Mouse (Mus musculus): ENCODE data around the gene Clec2e. TPM values are rescaled to one million over a fixed set of nuclear protein-coding genes. Genes with fewer than 3 reads are reported as not detected.
"Not testable (repeated sequence)": the region's sequence is repeated elsewhere in the genome, so short reads cannot be mapped to it uniquely, and the experiment has no call there.

The Clec2e gene
- not detected in 2 replicates for polyA plus RNA-seq (2014; fragmentation: Nextera tagmentation; extraction: Ambion mirVana)

GRCm38 (mm10) chr6:129100794-129101193, at the start of gene Clec2e:
Gene Clec2e (minus strand): TSS chr6:129100913.
- not testable (repeated sequence) for H3K27ac ChIP-seq (replicated peaks; ENCODE audit: low read depth, low read length); H3K9ac ChIP-seq (replicated peaks; ENCODE audit: low read length)

GRCm38 (mm10) chr6:129146812-129147211, 46.1 kb upstream of the Clec2e start:
- Histone ChIP-seq H3K4me3 (replicated peaks; ENCODE audit: low read depth, low read length) (no peak overlapping the region), H3K36me3 (ENCODE audit: control insufficient read depth, insufficient read depth, low read length) (no peaks in the 10 kb centered on the region), H3K9me3 (ENCODE audit: control insufficient read depth, low read length) (no peaks in the 10 kb centered on the region), H3K9ac (replicated peaks; ENCODE audit: low read length) (no peak overlapping the region), H3K4me2 (ENCODE audit: low read length) (no peak overlapping the region), H3K4me1 (ENCODE audit: control insufficient read depth, insufficient read depth, low read length) (no peaks in the 10 kb centered on the region), H3K27ac (replicated peaks; ENCODE audit: low read depth, low read length) (no peak overlapping the region), H3K27me3 (ENCODE audit: control insufficient read depth, insufficient read depth, low read length) (no peaks in the 10 kb centered on the region)
- WGBS = 94% methylated on average over 2 of the region's 2 CpGs
- DNase-seq = no peak
- ATAC-seq (ENCODE audit: low FRiP score, low TSS enrichment) = no peak

More at GRCm38 (mm10) chr6:129100794-129101193, at the start of gene Clec2e:
- H3K4me3 ChIP-seq (replicated peaks; ENCODE audit: low read depth, low read length); DNase-seq; H3K4me2 ChIP-seq (ENCODE audit: low read length); H3K4me1 ChIP-seq (ENCODE audit: control insufficient read depth, insufficient read depth, low read length); H3K36me3 ChIP-seq (ENCODE audit: control insufficient read depth, insufficient read depth, low read length); H3K9me3 ChIP-seq (ENCODE audit: control insufficient read depth, low read length); ATAC-seq (ENCODE audit: low FRiP score, low TSS enrichment); H3K27me3 ChIP-seq (ENCODE audit: control insufficient read depth, insufficient read depth, low read length): not testable (repeated sequence)
- whole genome bisulfite sequencing = 81% methylated on average over 1 of the region's 1 CpGs

- no peak for DNase-seq
- 87% methylated on average over 4 of the region's 4 CpGs for WGBS
- ATAC-seq (ENCODE audit: low FRiP score, low TSS enrichment) = no peak
- H3K4me2 ChIP-seq (ENCODE audit: low read length) = no peak overlapping the region
- no peaks in the 10 kb centered on the region for H3K9me3 ChIP-seq (ENCODE audit: control insufficient read depth, low read length)
- H3K4me1 ChIP-seq (ENCODE audit: control insufficient read depth, insufficient read depth, low read length) = no peaks in the 10 kb centered on the region
- no peaks in the 10 kb centered on the region for H3K36me3 ChIP-seq (ENCODE audit: control insufficient read depth, insufficient read depth, low read length)
- H3K27me3 ChIP-seq (ENCODE audit: control insufficient read depth, insufficient read depth, low read length) = no peaks in the 10 kb centered on the region
- no peak overlapping the region for H3K27ac ChIP-seq (replicated peaks; ENCODE audit: low read depth, low read length)
- H3K9ac ChIP-seq (replicated peaks; ENCODE audit: low read length) = no peak overlapping the region
- H3K4me3 ChIP-seq (replicated peaks; ENCODE audit: low read depth, low read length) = no peak overlapping the region
These were observed 32.1 kb upstream of the Clec2e start for GRCm38 (mm10) chr6:129132604-129133341.

GRCm38 (mm10) chr6:129126861-129127260, 26.1 kb upstream of the Clec2e start:
- Histone ChIP-seq H3K4me3 (replicated peaks; ENCODE audit: low read depth, low read length) (no peak overlapping the region), H3K36me3 (ENCODE audit: control insufficient read depth, insufficient read depth, low read length) (no peaks in the 10 kb centered on the region), H3K4me1 (ENCODE audit: control insufficient read depth, insufficient read depth, low read length) (no peaks in the 10 kb centered on the region), H3K27me3 (ENCODE audit: control insufficient read depth, insufficient read depth, low read length) (no peaks in the 10 kb centered on the region), H3K27ac (replicated peaks; ENCODE audit: low read depth, low read length) (no peak overlapping the region), H3K9me3 (ENCODE audit: control insufficient read depth, low read length) (no peaks in the 10 kb centered on the region), H3K9ac (replicated peaks; ENCODE audit: low read length) (no peak overlapping the region), H3K4me2 (ENCODE audit: low read length) (no peak overlapping the region)
- no peak for DNase-seq
- ATAC-seq (ENCODE audit: low FRiP score, low TSS enrichment) = no peak

GRCm38 (mm10) chr6:129124531-129124930, 23.8 kb upstream of the Clec2e start:
- not testable (repeated sequence) for H3K4me1 ChIP-seq (ENCODE audit: control insufficient read depth, insufficient read depth, low read length); H3K4me3 ChIP-seq (replicated peaks; ENCODE audit: low read depth, low read length); H3K27ac ChIP-seq (replicated peaks; ENCODE audit: low read depth, low read length); H3K9me3 ChIP-seq (ENCODE audit: control insufficient read depth, low read length); H3K27me3 ChIP-seq (ENCODE audit: control insufficient read depth, insufficient read depth, low read length); H3K9ac ChIP-seq (replicated peaks; ENCODE audit: low read length); H3K36me3 ChIP-seq (ENCODE audit: control insufficient read depth, insufficient read depth, low read length); H3K4me2 ChIP-seq (ENCODE audit: low read length); ATAC-seq (ENCODE audit: low FRiP score, low TSS enrichment)
- DNase-seq = peak; percentile 11

GRCm38 (mm10) chr6:129116223-129116622, 15.5 kb upstream of the Clec2e start:
- Histone ChIP-seq H3K36me3 (ENCODE audit: control insufficient read depth, insufficient read depth, low read length) (no peaks in the 10 kb centered on the region), H3K4me3 (replicated peaks; ENCODE audit: low read depth, low read length) (no peak overlapping the region), H3K4me1 (ENCODE audit: control insufficient read depth, insufficient read depth, low read length) (no peaks in the 10 kb centered on the region), H3K9me3 (ENCODE audit: control insufficient read depth, low read length) (no peaks in the 10 kb centered on the region), H3K27me3 (ENCODE audit: control insufficient read depth, insufficient read depth, low read length) (no peaks in the 10 kb centered on the region), H3K4me2 (ENCODE audit: low read length) (no peak overlapping the region), H3K9ac (replicated peaks; ENCODE audit: low read length) (no peak overlapping the region), H3K27ac (replicated peaks; ENCODE audit: low read depth, low read length) (no peak overlapping the region)
- 91% methylated on average over 3 of the region's 3 CpGs for WGBS
- DNase-seq (no peak), ATAC-seq (ENCODE audit: low FRiP score, low TSS enrichment) (no peak)

GRCm38 (mm10) chr6:129114237-129114636, 13.5 kb upstream of the Clec2e start:
- DNase-seq; ATAC-seq (ENCODE audit: low FRiP score, low TSS enrichment): not testable (repeated sequence)
- WGBS = 95% methylated on average over 3 of the region's 3 CpGs

GRCm38 (mm10) chr6:129113769-129114168, 13.1 kb upstream of the Clec2e start:
- no peak overlapping the region for H3K9ac ChIP-seq (replicated peaks; ENCODE audit: low read length)
- H3K27me3 ChIP-seq (ENCODE audit: control insufficient read depth, insufficient read depth, low read length) = no peaks in the 10 kb centered on the region
- no peak overlapping the region for H3K27ac ChIP-seq (replicated peaks; ENCODE audit: low read depth, low read length)
- ATAC-seq (ENCODE audit: low FRiP score, low TSS enrichment) (no peak), DNase-seq (no peak)
- H3K9me3 ChIP-seq (ENCODE audit: control insufficient read depth, low read length) = no peaks in the 10 kb centered on the region
- no peak overlapping the region for H3K4me3 ChIP-seq (replicated peaks; ENCODE audit: low read depth, low read length)
- no peak overlapping the region for H3K4me2 ChIP-seq (ENCODE audit: low read length)
- no peaks in the 10 kb centered on the region for H3K4me1 ChIP-seq (ENCODE audit: control insufficient read depth, insufficient read depth, low read length)
- no peaks in the 10 kb centered on the region for H3K36me3 ChIP-seq (ENCODE audit: control insufficient read depth, insufficient read depth, low read length)
- 54% methylated on average over 1 of the region's 1 CpGs for WGBS

More at GRCm38 (mm10) chr6:129114237-129114636, 13.5 kb upstream of the Clec2e start:
- H3K4me1 ChIP-seq (ENCODE audit: control insufficient read depth, insufficient read depth, low read length); H3K4me2 ChIP-seq (ENCODE audit: low read length); H3K9ac ChIP-seq (replicated peaks; ENCODE audit: low read length); H3K4me3 ChIP-seq (replicated peaks; ENCODE audit: low read depth, low read length); H3K9me3 ChIP-seq (ENCODE audit: control insufficient read depth, low read length); H3K36me3 ChIP-seq (ENCODE audit: control insufficient read depth, insufficient read depth, low read length); H3K27ac ChIP-seq (replicated peaks; ENCODE audit: low read depth, low read length); H3K27me3 ChIP-seq (ENCODE audit: control insufficient read depth, insufficient read depth, low read length): not testable (repeated sequence)

GRCm38 (mm10) chr6:129113030-129113673, 12.4 kb upstream of the Clec2e start:
- Histone ChIP-seq H3K9ac (replicated peaks; ENCODE audit: low read length) (no peak overlapping the region), H3K27ac (replicated peaks; ENCODE audit: low read depth, low read length) (no peak overlapping the region), H3K4me2 (ENCODE audit: low read length) (no peak overlapping the region), H3K27me3 (ENCODE audit: control insufficient read depth, insufficient read depth, low read length) (no peaks in the 10 kb centered on the region), H3K36me3 (ENCODE audit: control insufficient read depth, insufficient read depth, low read length) (no peaks in the 10 kb centered on the region), H3K4me1 (ENCODE audit: control insufficient read depth, insufficient read depth, low read length) (no peaks in the 10 kb centered on the region), H3K9me3 (ENCODE audit: control insufficient read depth, low read length) (no peaks in the 10 kb centered on the region), H3K4me3 (replicated peaks; ENCODE audit: low read depth, low read length) (no peak overlapping the region)
- DNase-seq (no peak), ATAC-seq (ENCODE audit: low FRiP score, low TSS enrichment) (no peak)
- WGBS = 96% methylated on average over 1 of the region's 1 CpGs

Measured in midbrain, embryonic 14.5 days (tissue).